Mouse (Mus musculus): Measurements from ENCODE around the gene Acly.

DNA sequence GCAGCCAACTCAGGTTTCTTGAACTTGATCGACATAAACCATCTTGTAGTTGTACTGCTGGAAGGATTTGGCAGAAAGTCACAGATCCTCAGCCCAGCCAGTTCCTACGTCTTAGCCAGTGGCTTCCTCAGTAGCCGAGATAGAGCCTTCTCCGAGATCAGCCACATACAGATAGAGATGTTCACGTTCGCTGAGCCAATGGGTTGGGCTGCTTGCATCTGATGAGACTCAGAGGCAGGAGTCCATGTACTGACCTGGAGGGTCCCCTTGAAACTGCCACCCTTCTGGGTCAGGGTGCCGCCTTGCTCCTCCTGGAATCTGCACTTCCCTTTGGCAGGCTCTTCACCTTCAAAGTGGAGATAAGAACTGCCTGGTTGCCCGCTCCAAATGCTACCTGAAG lies 21.7 kb upstream of the Acly start:
- TF ChIP-seq CTCF (conservative IDR thresholded peaks at IDR 0.05; ENCODE audit: low read length) (no peak), POU5F1 (IDR thresholded peaks at IDR 0.05; ENCODE audit: borderline replicate concordance, low read length) (no peak), NANOG (IDR thresholded peaks at IDR 0.05; ENCODE audit: borderline replicate concordance, low read length) (no peak)
